Mouse (Mus musculus): ENCODE results near the gene Galntl6.

GRCm38 (mm10) chr8:57893360-57893759 is 1019.1 kb downstream of the Galntl6 start:
- TF ChIP-seq CTCF (IDR thresholded peaks at IDR 0.05; ENCODE audit: control insufficient read depth, insufficient read depth, low read length) (no peak), POLR2A (IDR thresholded peaks at IDR 0.05; ENCODE audit: borderline replicate concordance, control insufficient read depth, low read depth, low read length) (no peak)
